Mouse (Mus musculus) embryonic facial prominence, embryonic 14.5 days (tissue): Measurements from ENCODE around the gene Ccdc189. TPM values are rescaled to one million over a fixed set of nuclear protein-coding genes. Genes with fewer than 3 reads are reported as not detected.

Experiments used
- ATAC-seq: fragments of 200-750 bp; cut with Nextera tagmentation; 2 replicates; pipeline ENCODE4 v1.8.0; 2017; ENCODE audit warnings: low read depth, moderate number of reproducible peaks, moderate TSS enrichment
- DNase-seq: peaks from one replicate; pipeline ENCODE4 v3.0.0-alpha.2; 2015; ENCODE audit warnings: low spot score
- H3K27ac ChIP-seq: fragments of 300-500 bp; sonication (generic); replicated peaks from 2 replicates; pipeline ENCODE4 v1.5.1; 2014; ENCODE audit warnings: low read depth, mild to moderate bottlenecking, low read length, moderate library complexity
- H3K27me3 ChIP-seq: fragments of 300-500 bp; sonication (generic); replicated peaks from 2 replicates; pipeline ENCODE4 v1.6.1; 2014; ENCODE audit warnings: low read length; ENCODE audit not compliant: control insufficient read depth, insufficient read depth
- H3K36me3 ChIP-seq: fragments of 300-500 bp; sonication (generic); 2 replicates; pipeline ENCODE4 v1.6.1; 2014; ENCODE audit warnings: low read length, mixed read lengths; ENCODE audit not compliant: control insufficient read depth, insufficient read depth
- H3K4me1 ChIP-seq: fragments of 300-500 bp; sonication (generic); 2 replicates; pipeline ENCODE4 v1.6.1; 2014; ENCODE audit warnings: antibody characterized with exemption, low read length; ENCODE audit not compliant: control insufficient read depth, insufficient read depth
- H3K4me2 ChIP-seq: fragments of 300-500 bp; sonication (generic); 2 replicates; pipeline ENCODE4 v1.6.1; 2014; ENCODE audit warnings: low read depth, mild to moderate bottlenecking, low read length, moderate library complexity, mixed read lengths
- H3K4me3 ChIP-seq: fragments of 300-500 bp; sonication (generic); 2 replicates; pipeline ENCODE4 v1.5.1; 2014; ENCODE audit warnings: low read depth, mild to moderate bottlenecking, low read length
- H3K9ac ChIP-seq: fragments of 300-500 bp; sonication (generic); 2 replicates; pipeline ENCODE4 v1.6.1; 2014; ENCODE audit warnings: low read depth, mild to moderate bottlenecking, low read length, moderate library complexity, mixed read lengths
- H3K9me3 ChIP-seq: fragments of 300-500 bp; sonication (generic); 2 replicates; pipeline ENCODE4 v1.6.1; 2016; ENCODE audit warnings: low read length; ENCODE audit not compliant: control insufficient read depth
- WGBS: fragments of 180-500 bp; shearing (Covaris S2); extraction: QIAGEN DNeasy Blood & Tissue Kit; methylation state at CpG from one replicate; pipeline ENCODE4 v1.1.7; 2014; 5-methylcytosine and 5-hydroxymethylcytosine counted together
- polyA plus RNA-seq: library from polyadenylated mRNA; unstranded; fragments of >200 nt; fragmentation: Nextera tagmentation; extraction: Ambion mirVana; gene quantifications from 2 replicates; pipeline ENCODE4 v1.2.1, GENCODE M21; 2014

Gene Ccdc189
- polyA plus RNA-seq, 1 experiment from 2014 or later, result 10.4 TPM

DNA sequence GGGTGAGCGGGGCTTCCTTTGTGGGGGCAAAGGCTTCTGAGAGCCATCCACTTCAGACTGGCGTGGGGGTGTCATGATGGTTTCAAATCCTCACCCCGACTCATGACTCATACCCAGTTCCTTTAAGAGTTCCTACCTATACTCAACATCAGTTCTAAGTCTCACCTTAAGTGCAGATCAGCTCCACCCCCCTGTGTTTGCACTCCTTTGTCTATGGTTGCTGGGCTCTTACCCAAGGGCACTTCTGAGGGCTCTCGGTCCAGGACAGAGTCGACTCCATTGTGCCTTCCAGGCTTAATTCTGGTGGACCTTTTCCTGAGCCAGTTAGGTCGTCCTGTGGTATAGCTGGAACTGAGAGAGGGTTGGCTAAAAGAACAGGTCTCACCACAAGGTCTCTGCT lies 18.8 kb upstream of the Ccdc189 start:
- no peak overlapping the region for H3K9ac ChIP-seq
- H3K4me3 ChIP-seq, result no peak overlapping the region
- no peaks in the 10 kb centered on the region for H3K27me3 ChIP-seq
- H3K9me3 ChIP-seq, result no peaks in the 10 kb centered on the region
- H3K36me3 ChIP-seq, result peaks cover 74% of the 10 kb centered on the region
- DNase-seq, result no peak
- no peak for ATAC-seq
- H3K4me1 ChIP-seq, result no peaks in the 10 kb centered on the region
- H3K4me2 ChIP-seq, result no peak overlapping the region
- WGBS, result 85% methylated on average over 6 of the region's 6 CpGs
- no peak overlapping the region for H3K27ac ChIP-seq

- H3K4me2 ChIP-seq, result no peak overlapping the region
- no peaks in the 10 kb centered on the region for H3K27me3 ChIP-seq
- H3K9ac ChIP-seq, result no peak overlapping the region
- no peaks in the 10 kb centered on the region for H3K9me3 ChIP-seq
- no peak overlapping the region for H3K4me3 ChIP-seq
- DNase-seq, result no peak
- no peak overlapping the region for H3K27ac ChIP-seq
- H3K4me1 ChIP-seq, result no peaks in the 10 kb centered on the region
- H3K36me3 ChIP-seq, result peaks cover 74% of the 10 kb centered on the region
- no peak for ATAC-seq
- WGBS, result 92% methylated on average over 10 of the region's 10 CpGs
Measured at GRCm38 (mm10) chr7:127604256-127604655, 15.9 kb upstream of the Ccdc189 start.

- Histone ChIP-seq H3K4me1 (no peaks in the 10 kb centered on the region), H3K4me2 (no peak overlapping the region), H3K27ac (no peak overlapping the region), H3K4me3 (no peak overlapping the region), H3K9ac (no peak overlapping the region), H3K27me3 (no peaks in the 10 kb centered on the region), H3K9me3 (no peaks in the 10 kb centered on the region), H3K36me3 (peaks cover 74% of the 10 kb centered on the region)
- 87% methylated on average over 2 of the region's 2 CpGs for WGBS
- DNase-seq (no peak), ATAC-seq (no peak)
Measured at GRCm38 (mm10) chr7:127602903-127603302, 14.5 kb upstream of the Ccdc189 start.

DNA sequence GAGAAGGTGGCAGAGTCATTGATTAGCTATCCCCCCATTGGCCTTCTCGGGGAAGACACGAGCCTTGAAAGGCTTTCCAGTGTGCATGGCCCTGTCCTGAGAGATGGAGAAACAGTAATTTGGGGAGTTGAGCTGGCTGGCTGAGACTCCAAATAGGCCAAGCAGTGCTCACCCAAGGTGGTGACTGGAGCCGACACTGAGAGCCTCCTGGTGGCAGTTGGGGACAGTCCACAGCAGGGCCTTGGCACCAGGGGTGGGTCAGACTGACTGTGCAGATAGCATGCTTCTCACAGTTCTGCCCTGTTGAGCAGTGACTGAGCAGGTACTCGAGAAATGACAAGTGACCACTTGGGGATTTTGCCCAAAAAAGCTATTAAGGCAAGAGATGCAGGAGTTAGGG lies 13.3 kb upstream of the Ccdc189 start:
- no peak overlapping the region for H3K4me2 ChIP-seq
- peaks cover 85% of the 10 kb centered on the region for H3K36me3 ChIP-seq
- no peaks in the 10 kb centered on the region for H3K4me1 ChIP-seq
- H3K27ac ChIP-seq, result no peak overlapping the region
- DNase-seq (no peak), ATAC-seq (no peak)
- H3K9ac ChIP-seq, result no peak overlapping the region
- H3K9me3 ChIP-seq, result no peaks in the 10 kb centered on the region
- no peaks in the 10 kb centered on the region for H3K27me3 ChIP-seq
- no peak overlapping the region for H3K4me3 ChIP-seq
- WGBS, result 86% methylated on average over 4 of the region's 4 CpGs

- no peak overlapping the region for H3K4me2 ChIP-seq
- no peaks in the 10 kb centered on the region for H3K27me3 ChIP-seq
- no peaks in the 10 kb centered on the region for H3K9me3 ChIP-seq
- no peak overlapping the region for H3K27ac ChIP-seq
- H3K9ac ChIP-seq, result no peak overlapping the region
- H3K4me1 ChIP-seq, result no peaks in the 10 kb centered on the region
- H3K36me3 ChIP-seq, result peaks cover 92% of the 10 kb centered on the region
- H3K4me3 ChIP-seq, result no peak overlapping the region
- DNase-seq, result no peak
- 93% methylated on average over 7 of the region's 7 CpGs for WGBS
- ATAC-seq, result no peak
Measured at GRCm38 (mm10) chr7:127600612-127601011, 12.2 kb upstream of the Ccdc189 start.

DNA sequence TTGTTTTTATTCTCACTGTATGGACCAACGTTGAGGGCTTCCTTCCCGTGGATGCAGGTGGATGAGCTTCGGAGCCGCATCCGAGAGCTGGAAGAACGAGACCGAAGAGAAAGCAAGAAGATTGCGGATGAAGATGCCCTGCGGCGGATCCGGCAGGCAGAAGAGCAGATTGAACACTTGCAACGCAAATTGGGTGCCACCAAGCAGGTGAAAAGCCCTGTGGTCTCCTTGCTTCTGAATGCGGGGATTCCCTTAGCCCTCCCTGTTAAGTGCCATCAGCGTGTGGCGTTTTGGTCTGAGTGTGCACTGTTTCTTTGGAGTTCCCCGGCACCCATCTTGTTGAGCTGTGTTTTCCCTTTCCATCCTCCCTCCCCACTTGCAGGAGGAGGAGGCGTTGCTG lies 8.4 kb upstream of the Ccdc189 start:
- ATAC-seq, result no peak
- H3K9me3 ChIP-seq, result no peaks in the 10 kb centered on the region
- H3K4me1 ChIP-seq, result no peaks in the 10 kb centered on the region
- 96% methylated on average over 17 of the region's 17 CpGs for WGBS
- peaks cover 100% of the 10 kb centered on the region for H3K36me3 ChIP-seq
- H3K27ac ChIP-seq, result no peak overlapping the region
- H3K4me3 ChIP-seq, result no peak overlapping the region
- DNase-seq, result no peak
- H3K27me3 ChIP-seq, result no peaks in the 10 kb centered on the region
- H3K9ac ChIP-seq, result no peak overlapping the region
- no peak overlapping the region for H3K4me2 ChIP-seq

- Histone ChIP-seq H3K4me1 (0 out of 2 replicates have a peak, but pooled peaks cover 5% of the 10 kb centered on the region), H3K4me2 (no peak overlapping the region), H3K36me3 (peaks cover 81% of the 10 kb centered on the region), H3K4me3 (no peak overlapping the region), H3K27ac (no peak overlapping the region), H3K9me3 (no peaks in the 10 kb centered on the region), H3K27me3 (no peaks in the 10 kb centered on the region), H3K9ac (no peak overlapping the region)
- ATAC-seq (no peak), DNase-seq (no peak)
- WGBS, result 87% methylated on average over 14 of the region's 14 CpGs
Measured at GRCm38 (mm10) chr7:127592575-127592974, 4.2 kb upstream of the Ccdc189 start.

GRCm38 (mm10) chr7:127591108-127591507 lies 2.7 kb upstream of the Ccdc189 start:
- H3K36me3 ChIP-seq, result peaks cover 66% of the 10 kb centered on the region
- H3K9me3 ChIP-seq, result no peaks in the 10 kb centered on the region
- no peak overlapping the region for H3K4me3 ChIP-seq
- no peak overlapping the region for H3K9ac ChIP-seq
- H3K27ac ChIP-seq, result no peak overlapping the region
- WGBS, result 94% methylated on average over 10 of the region's 10 CpGs
- ATAC-seq (no peak), DNase-seq (no peak)
- no peaks in the 10 kb centered on the region for H3K27me3 ChIP-seq
- H3K4me2 ChIP-seq, result no peak overlapping the region
- H3K4me1 ChIP-seq, result peaks cover 9% of the 10 kb centered on the region

- Histone ChIP-seq H3K36me3 (peaks cover 56% of the 10 kb centered on the region), H3K27me3 (no peaks in the 10 kb centered on the region), H3K9ac (peak overlapping the region; percentile 94; the same call in 1 of the 2 replicates), H3K9me3 (no peaks in the 10 kb centered on the region), H3K4me2 (peak overlapping the region; percentile 88), H3K4me3 (peak overlapping the region; percentile 95), H3K27ac (no peak overlapping the region), H3K4me1 (peaks cover 9% of the 10 kb centered on the region)
- DNase-seq (no peak), ATAC-seq (no peak)
- WGBS, result 89% methylated on average over 9 of the region's 9 CpGs
Measured at GRCm38 (mm10) chr7:127589637-127590036, 1.2 kb upstream of the Ccdc189 start.
